Mouse (Mus musculus): ENCODE measurements at regions not wholly inside any gene's neighbourhood (a gene's known extent, or its start where the extent isn't known, plus 50 kb on each side); places are given as distances from the start of the nearest gene placed in this dataset.

- 77% methylated on average over 2 of the region's 2 CpGs for WGBS
- H3K27me3 ChIP-seq (ENCODE audit: insufficient read depth, poor library complexity, severe bottlenecking), result no peaks in the 10 kb centered on the region
- DNase-seq (ENCODE audit: low spot score), result no peak
- no peaks in the 10 kb centered on the region for H3K4me1 ChIP-seq
- no peak overlapping the region for H3K27ac ChIP-seq
- H3K9me3 ChIP-seq, result no peaks in the 10 kb centered on the region
- H3K36me3 ChIP-seq, result no peaks in the 10 kb centered on the region
- H3K4me3 ChIP-seq, result no peak overlapping the region
Observed at GRCm38 (mm10) chr1:98818076-98818475, 397.2 kb downstream of the Slco6d1 start.

- no peaks in the 10 kb centered on the region for H3K36me3 ChIP-seq
- DNase-seq (ENCODE audit: low spot score), result no peak
- no peak overlapping the region for H3K4me3 ChIP-seq
- no peaks in the 10 kb centered on the region for H3K4me1 ChIP-seq
- no peaks in the 10 kb centered on the region for H3K27me3 ChIP-seq (ENCODE audit: insufficient read depth, poor library complexity, severe bottlenecking)
- 79% methylated on average over 1 of the region's 1 CpGs for WGBS
- no peak overlapping the region for H3K27ac ChIP-seq
- H3K9me3 ChIP-seq, result no peaks in the 10 kb centered on the region
Observed at GRCm38 (mm10) chr1:98860236-98860635, 439.3 kb downstream of the Slco6d1 start.

- Histone ChIP-seq H3K4me3 (no peak overlapping the region), H3K27me3 (ENCODE audit: insufficient read depth, poor library complexity, severe bottlenecking) (no peaks in the 10 kb centered on the region), H3K9me3 (no peaks in the 10 kb centered on the region), H3K27ac (no peak overlapping the region), H3K36me3 (no peaks in the 10 kb centered on the region), H3K4me1 (no peaks in the 10 kb centered on the region)
- no peak for DNase-seq (ENCODE audit: low spot score)
- 74% methylated on average over 3 of the region's 3 CpGs for WGBS
Observed at GRCm38 (mm10) chr1:98906260-98906659, 485.3 kb downstream of the Slco6d1 start.

- H3K9me3 ChIP-seq, result no peaks in the 10 kb centered on the region
- no peak overlapping the region for H3K4me3 ChIP-seq
- no peaks in the 10 kb centered on the region for H3K4me1 ChIP-seq
- no peaks in the 10 kb centered on the region for H3K36me3 ChIP-seq
- DNase-seq (ENCODE audit: low spot score), result no peak
- no peaks in the 10 kb centered on the region for H3K27me3 ChIP-seq (ENCODE audit: insufficient read depth, poor library complexity, severe bottlenecking)
- H3K27ac ChIP-seq, result no peak overlapping the region
- WGBS, result 72% methylated on average over 2 of the region's 2 CpGs
Observed at GRCm38 (mm10) chr1:98923043-98923442, 502.1 kb downstream of the Slco6d1 start.

GRCm38 (mm10) chr1:98924933-98925332, 504.0 kb downstream of the Slco6d1 start:
- no peaks in the 10 kb centered on the region for H3K36me3 ChIP-seq
- WGBS, result 70% methylated on average over 2 of the region's 2 CpGs
- no peak for DNase-seq (ENCODE audit: low spot score)

GRCm38 (mm10) chr1:98930926-98931325, 510.0 kb downstream of the Slco6d1 start:
- DNase-seq (ENCODE audit: low spot score), result no peak
- Histone ChIP-seq H3K36me3 (no peaks in the 10 kb centered on the region), H3K27me3 (ENCODE audit: insufficient read depth, poor library complexity, severe bottlenecking) (no peaks in the 10 kb centered on the region), H3K27ac (no peak overlapping the region), H3K4me1 (no peaks in the 10 kb centered on the region), H3K4me3 (no peak overlapping the region), H3K9me3 (no peaks in the 10 kb centered on the region)
- 66% methylated on average over 1 of the region's 1 CpGs for WGBS

More at GRCm38 (mm10) chr1:98924933-98925332, 504.0 kb downstream of the Slco6d1 start:
- Histone ChIP-seq H3K27me3 (ENCODE audit: insufficient read depth, poor library complexity, severe bottlenecking) (no peaks in the 10 kb centered on the region), H3K9me3 (no peaks in the 10 kb centered on the region), H3K4me1 (no peaks in the 10 kb centered on the region), H3K4me3 (no peak overlapping the region), H3K27ac (no peak overlapping the region)

- no peak for DNase-seq (ENCODE audit: low spot score)
- Histone ChIP-seq H3K27ac (no peak overlapping the region), H3K27me3 (ENCODE audit: insufficient read depth, poor library complexity, severe bottlenecking) (no peaks in the 10 kb centered on the region), H3K4me1 (no peaks in the 10 kb centered on the region), H3K36me3 (no peaks in the 10 kb centered on the region), H3K4me3 (no peak overlapping the region), H3K9me3 (no peaks in the 10 kb centered on the region)
- WGBS, result 89% methylated on average over 1 of the region's 1 CpGs
Observed at GRCm38 (mm10) chr1:98932239-98932638, 511.3 kb downstream of the Slco6d1 start.

GRCm38 (mm10) chr1:98977686-98978085, 556.8 kb downstream of the Slco6d1 start:
- Histone ChIP-seq H3K27ac (no peak overlapping the region), H3K9me3 (no peaks in the 10 kb centered on the region), H3K4me3 (no peak overlapping the region), H3K27me3 (ENCODE audit: insufficient read depth, poor library complexity, severe bottlenecking) (no peaks in the 10 kb centered on the region), H3K4me1 (no peaks in the 10 kb centered on the region), H3K36me3 (no peaks in the 10 kb centered on the region)
- 85% methylated on average over 1 of the region's 1 CpGs for WGBS
- DNase-seq (ENCODE audit: low spot score), result no peak

Measured in heart, embryonic 10.5 days (tissue).